Mouse (Mus musculus) MEL (cell line): ENCODE measurements around the gene Cbx8. TPM values are rescaled to one million over a fixed set of nuclear protein-coding genes. Genes with fewer than 3 reads are reported as not detected.

ENCODE experiments used
- DNase-seq: peaks from one replicate; pipeline ENCODE4 v3.0.0; 2011; ENCODE audit warnings: low read depth, low spot score
- H3K27ac ChIP-seq: 2 replicates; pipeline ENCODE4 v1.5.1; 2012; ENCODE audit warnings: low read depth, mild to moderate bottlenecking, control low read depth, low read length, moderate library complexity; ENCODE audit not compliant: control insufficient read depth
- H3K27me3 ChIP-seq, 2 experiments: fragments of 150-350 bp in 1 of 2; sonication (generic) in 1 of 2; 2 replicates each; pipeline ENCODE4 v1.6.1; 2012; ENCODE audit warnings: low read length in 2 of 2, mild to moderate bottlenecking in 2 of 2, improper control_type of control experiment in 1 of 2, moderate library complexity in 1 of 2; ENCODE audit not compliant: insufficient read depth in 2 of 2, control insufficient read depth in 1 of 2
- H3K36me3 ChIP-seq, 2 experiments: 2 replicates each; pipeline ENCODE4 v1.6.1; 2012 to 2014; ENCODE audit warnings: low read length in 2 of 2, improper control_type of control experiment in 1 of 2, inconsistent platforms in 1 of 2, mild to moderate bottlenecking in 1 of 2; ENCODE audit not compliant: insufficient read depth in 2 of 2, control insufficient read depth in 1 of 2
- H3K4me1 ChIP-seq, 2 experiments: fragments of 150-350 bp in 1 of 2; sonication (generic) in 1 of 2; 2 replicates each; pipeline ENCODE4 v1.6.1; 2012; ENCODE audit warnings: low read length in 2 of 2, improper control_type of control experiment in 1 of 2, mild to moderate bottlenecking in 1 of 2; ENCODE audit not compliant: insufficient read depth in 2 of 2, control insufficient read depth in 1 of 2
- H3K4me3 ChIP-seq, 2 experiments: fragments of 150-350 bp in 1 of 2; sonication (generic) in 1 of 2; 2 replicates each; pipeline ENCODE4 v1.5.1; 2012; ENCODE audit warnings: low read depth in 2 of 2, low read length in 2 of 2, mild to moderate bottlenecking in 2 of 2, moderate library complexity in 2 of 2, control low read depth in 1 of 2, improper control_type of control experiment in 1 of 2; ENCODE audit not compliant: control insufficient read depth in 1 of 2, insufficient read depth in 1 of 2
- H3K79me2 ChIP-seq: 2 replicates; pipeline ENCODE4 v1.6.1; 2012; ENCODE audit warnings: mild to moderate bottlenecking, low read length, moderate library complexity; ENCODE audit not compliant: control insufficient read depth, poor library complexity, insufficient read depth
- H3K9ac ChIP-seq: 2 replicates; pipeline ENCODE4 v1.6.1; 2012; ENCODE audit warnings: low read depth, mild to moderate bottlenecking, control low read depth, low read length, moderate library complexity; ENCODE audit not compliant: control insufficient read depth, poor library complexity, severe bottlenecking
- H3K9me3 ChIP-seq: fragments of 150-350 bp; sonication (generic); replicated peaks from 2 replicates; pipeline ENCODE4 v1.6.1; 2012; ENCODE audit warnings: mild to moderate bottlenecking, low read length, improper control_type of control experiment, moderate library complexity; ENCODE audit not compliant: insufficient read depth
- CTCF ChIP-seq, 3 experiments: IDR thresholded peaks in 2 of 3; conservative IDR thresholded peaks in 1 of 3; 2 replicates each; pipeline ENCODE4 v1.5.1; 2011 to 2012; ENCODE audit warnings: low read length in 3 of 3, low read depth in 2 of 3, mild to moderate bottlenecking in 2 of 3, improper control_type of control experiment in 1 of 3, inconsistent platforms in 1 of 3, mixed read lengths in 1 of 3, moderate library complexity in 1 of 3; ENCODE audit not compliant: control insufficient read depth in 1 of 3, insufficient read depth in 1 of 3, poor library complexity in 1 of 3, severe bottlenecking in 1 of 3
- E2F4 ChIP-seq: IDR thresholded peaks from 2 replicates; pipeline ENCODE4 v1.6.1; 2011; ENCODE audit warnings: low read depth, low read length, improper control_type of control experiment, borderline replicate concordance
- HCFC1 ChIP-seq: IDR thresholded peaks from 2 replicates; pipeline ENCODE4 v1.6.1; 2012; ENCODE audit warnings: low read depth, mild to moderate bottlenecking, inconsistent platforms, low read length, improper control_type of control experiment, moderate library complexity
- JUND ChIP-seq: IDR thresholded peaks from 2 replicates; pipeline ENCODE4 v1.6.1; 2011; ENCODE audit warnings: low read depth, mild to moderate bottlenecking, improper control_type of control experiment, low read length
- MAX ChIP-seq: IDR thresholded peaks from 2 replicates; pipeline ENCODE4 v1.6.1; 2011; ENCODE audit warnings: low read length, improper control_type of control experiment
- MAZ ChIP-seq: IDR thresholded peaks from 2 replicates; pipeline ENCODE4 v1.6.1; 2012; ENCODE audit warnings: low read depth, mild to moderate bottlenecking, inconsistent platforms, low read length, improper control_type of control experiment
- MXI1 ChIP-seq: IDR thresholded peaks from 2 replicates; pipeline ENCODE4 v1.6.1; 2011; ENCODE audit warnings: mild to moderate bottlenecking, low read depth, low read length, improper control_type of control experiment
- MYC ChIP-seq: IDR thresholded peaks from 2 replicates; pipeline ENCODE4 v1.6.1; 2011; ENCODE audit warnings: low read depth, mild to moderate bottlenecking, low read length, improper control_type of control experiment, moderate library complexity
- POLR2A ChIP-seq, 2 experiments: IDR thresholded peaks; 2 replicates each; pipeline ENCODE4 v1.6.1; 2011 to 2012; ENCODE audit warnings: low read length in 2 of 2, mild to moderate bottlenecking in 2 of 2, control low read depth in 1 of 2, improper control_type of control experiment in 1 of 2, low read depth in 1 of 2, moderate library complexity in 1 of 2; ENCODE audit not compliant: control insufficient read depth in 1 of 2, insufficient read depth in 1 of 2, poor library complexity in 1 of 2
- RAD21 ChIP-seq: IDR thresholded peaks from 2 replicates; pipeline ENCODE4 v1.6.1; 2011; ENCODE audit warnings: mild to moderate bottlenecking, low read depth, low read length, improper control_type of control experiment
- RCOR1 ChIP-seq: IDR thresholded peaks from 2 replicates; pipeline ENCODE4 v1.6.1; 2012; ENCODE audit warnings: low read depth, mild to moderate bottlenecking, inconsistent platforms, low read length, improper control_type of control experiment
- SIN3A ChIP-seq: IDR thresholded peaks from 2 replicates; pipeline ENCODE4 v1.6.1; 2012; ENCODE audit warnings: low read length, improper control_type of control experiment, inconsistent platforms
- SMC3 ChIP-seq: IDR thresholded peaks from 2 replicates; pipeline ENCODE4 v1.6.1; 2011; ENCODE audit warnings: low read depth, low read length, improper control_type of control experiment
- TAL1 ChIP-seq: IDR thresholded peaks from 2 replicates; pipeline ENCODE4 v1.6.1; 2012; ENCODE audit warnings: mild to moderate bottlenecking, inconsistent platforms, low read length, moderate library complexity, mixed read lengths
- USF1 ChIP-seq: IDR thresholded peaks from 2 replicates; pipeline ENCODE4 v1.6.1; 2014; ENCODE audit warnings: low read depth, mild to moderate bottlenecking, inconsistent platforms, low read length, improper control_type of control experiment, moderate library complexity
- polyA plus RNA-seq, 2 experiments: library from polyadenylated mRNA; stranded (reverse) in 1 of 2; unstranded in 1 of 2; fragments of >175 nt in 1 of 2; fragments of >200 nt in 1 of 2; gene quantifications; 2 replicates each; pipeline versions ENCODE4 v1.2.1 to v1.2.4; 2012; ENCODE audit warnings: low replicate concordance in 2 of 2, low read depth in 1 of 2; ENCODE audit not compliant: insufficient read length in 2 of 2, insufficient read depth in 1 of 2, missing spikeins in 1 of 2
- total RNA-seq: library from RNA; depleted of rRNA; stranded (reverse); fragments of 300-350 nt; gene quantifications from 2 replicates; pipeline ENCODE4 v1.2.3, GENCODE M21; 2012

Gene Cbx8
- total and polyA plus RNA-seq, 3 experiments: 5.7 to 11.3 TPM; not detected in 1

DNA sequence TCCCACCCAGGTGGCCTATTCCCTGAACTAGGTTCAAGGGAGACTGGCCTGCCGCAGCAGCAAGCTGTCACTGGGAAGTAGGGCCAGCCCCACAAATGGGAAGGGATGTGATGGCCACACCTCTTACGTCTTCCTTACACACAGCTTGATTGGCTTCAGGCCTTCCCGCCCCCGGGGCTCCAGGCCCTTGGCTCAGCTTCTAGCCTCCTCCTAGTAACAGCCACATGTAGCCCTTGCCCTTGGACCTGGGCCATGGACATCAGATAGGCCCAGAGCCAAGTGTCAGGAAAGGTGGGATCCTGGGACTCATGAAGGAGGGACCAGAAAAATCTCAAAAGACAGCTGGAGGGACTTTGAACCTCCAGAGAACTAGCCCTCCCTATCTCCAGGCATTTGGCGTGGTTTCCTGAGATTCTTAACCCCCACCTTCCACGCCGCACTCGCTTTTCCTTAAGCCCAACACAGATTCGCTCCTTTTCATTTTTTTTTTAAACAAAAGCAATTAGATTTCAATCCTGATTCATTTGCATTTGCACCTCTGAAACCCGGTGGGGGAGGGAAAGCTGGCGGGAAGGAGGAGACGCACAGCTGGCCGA is 12.0 kb upstream of the Cbx8 start:
- TF ChIP-seq SMC3 (no peak), POLR2A (IDR thresholded peaks at IDR 0.05; ENCODE audit: control insufficient read depth in 1 of 2, insufficient read depth in 1 of 2, low read depth in 1 of 2, low read length in 2 of 2, poor library complexity in 1 of 2) (0 out of 4 replicates have a peak, but pooled peaks of 1 of the 2 experiments have one; percentile 40), MAX (peak; percentile 57; the same call in 1 of the 2 replicates), MAZ (no peak), RAD21 (no peak), SIN3A (peak; percentile 51; the same call in 1 of the 2 replicates), E2F4 (peak; percentile 61; the same call in 1 of the 2 replicates), JUND (no peak), MXI1 (peak; percentile 48; the same call in 1 of the 2 replicates), MYC (peak; percentile 69; the same call in 1 of the 2 replicates), USF1 (no peak), RCOR1 (no peak), HCFC1 (0 out of 2 replicates have a peak, but pooled peaks have one; percentile 12)
- TF ChIP-seq, all 39 proteins: peak for 7
- Histone ChIP-seq H3K4me1 (0 out of 4 replicates have a peak, but pooled peaks cover 0 to 7% of the 10 kb centered on the region in 2 experiments), H3K27me3 (peaks cover 0 to 4% of the 10 kb centered on the region in 2 experiments), H3K79me2 (no peaks in the 10 kb centered on the region), H3K36me3 (peaks cover 0 to 2% of the 10 kb centered on the region in 2 experiments; a peak in 1 of 4 replicates), H3K4me3 (peak overlapping the region; percentile 27 to 50; a peak in 3 of 4 replicates), H3K9ac (peak overlapping the region; percentile 56), H3K27ac (no peak overlapping the region), H3K9me3 (no peaks in the 10 kb centered on the region)
- DNase-seq: peak; percentile 86

DNA sequence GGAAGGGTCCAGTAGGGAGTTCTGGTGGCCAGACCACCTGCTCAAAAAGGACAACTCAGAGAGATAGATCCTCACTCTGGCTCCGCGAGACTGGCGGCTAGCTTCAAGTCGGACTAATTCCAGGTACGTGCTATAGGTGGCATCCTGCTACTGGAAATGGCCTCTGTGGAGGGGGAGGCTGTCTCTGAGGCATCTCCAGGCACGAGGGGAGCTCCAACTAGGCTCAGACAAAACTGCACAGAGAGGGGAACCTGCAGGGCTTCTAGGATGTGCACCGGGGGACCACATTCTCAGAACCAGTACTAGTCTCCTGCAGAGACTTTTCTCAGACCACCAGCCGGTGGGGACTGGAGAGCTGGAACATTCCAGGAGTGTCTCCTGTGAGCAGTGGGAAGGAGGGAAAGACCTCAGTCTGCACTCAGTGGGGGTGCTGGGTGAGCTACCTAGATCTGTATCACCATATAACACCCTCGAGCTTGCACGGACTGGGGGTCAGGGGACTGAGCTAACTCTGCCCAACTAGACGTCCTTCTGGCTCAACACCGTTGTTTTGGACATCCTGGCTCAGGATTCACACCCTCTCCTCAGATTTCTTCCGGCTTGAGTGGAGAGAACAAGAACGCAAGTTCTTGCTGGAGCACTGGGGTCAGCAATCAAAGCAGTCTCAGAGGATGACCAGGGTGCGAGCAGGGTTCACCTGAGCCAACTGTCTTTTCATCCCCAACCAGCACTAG is 11.3 kb upstream of the Cbx8 start:
- no peak overlapping the region for H3K27ac ChIP-seq
- H3K4me1 ChIP-seq: 0 out of 4 replicates have a peak, but pooled peaks cover 0 to 7% of the 10 kb centered on the region in 2 experiments
- TF ChIP-seq CTCF (IDR thresholded peaks at IDR 0.05 in 2 of 3, conservative IDR thresholded peaks at IDR 0.05 in 1 of 3; ENCODE audit: control insufficient read depth in 1 of 3, insufficient read depth in 1 of 3, low read depth in 2 of 3, low read length in 3 of 3, poor library complexity in 1 of 3, severe bottlenecking in 1 of 3): peak in 2 of 3 experiments; percentile 15 to 27; a peak in 2 of 6 replicates
- TF ChIP-seq SMC3: peak; percentile 8; the same call in 1 of the 2 replicates
- no peak for TF ChIP-seq POLR2A (IDR thresholded peaks at IDR 0.05; ENCODE audit: control insufficient read depth in 1 of 2, insufficient read depth in 1 of 2, low read depth in 1 of 2, low read length in 2 of 2, poor library complexity in 1 of 2)
- TF ChIP-seq RAD21: peak; percentile 35
- no peak for TF ChIP-seq TAL1
- no peaks in the 10 kb centered on the region for H3K79me2 ChIP-seq
- DNase-seq: no peak
- no peaks in the 10 kb centered on the region for H3K9me3 ChIP-seq
- peaks cover 0 to 2% of the 10 kb centered on the region in 2 experiments; a peak in 1 of 4 replicates for H3K36me3 ChIP-seq
- no peak overlapping the region for H3K4me3 ChIP-seq
- H3K9ac ChIP-seq: no peak overlapping the region
- peaks cover 0 to 4% of the 10 kb centered on the region in 2 experiments for H3K27me3 ChIP-seq
